Mouse (Mus musculus): ENCODE results near the gene Cib4.

DNA sequence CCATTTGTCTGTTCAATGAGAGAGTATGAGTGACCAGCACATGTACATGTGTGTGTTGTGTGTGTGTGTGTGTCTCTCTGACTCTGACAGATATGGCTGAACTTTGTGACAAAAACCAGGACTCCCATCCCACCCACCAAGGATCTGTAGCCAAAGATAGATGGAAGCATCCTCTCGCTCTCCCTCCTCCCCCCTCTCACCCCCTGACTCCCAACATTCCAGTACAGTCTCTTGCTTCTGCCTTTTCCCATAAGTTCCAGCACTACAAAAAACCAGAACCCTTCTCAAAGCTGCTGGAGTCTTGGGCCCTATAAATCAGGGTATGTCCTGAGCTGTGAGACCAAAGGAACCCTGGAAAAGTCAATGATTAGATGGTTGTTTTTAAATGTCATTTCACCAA lies 22.8 kb upstream of the Cib4 start:
- TF ChIP-seq CTCF (IDR thresholded peaks at IDR 0.05; ENCODE audit: borderline replicate concordance, control insufficient read depth, extremely low read depth, insufficient read depth, low read length, poor library complexity) (no peak), POLR2A (IDR thresholded peaks at IDR 0.05; ENCODE audit: control insufficient read depth, extremely low read depth, insufficient read depth, low read length, poor library complexity) (no peak)

Data from thymus, adult 2 months (tissue).